Comparison of ENCODE assay signal across 19 mouse cellular contexts in genomic region chr9:21232867-21233266, GRCm38 (mm10). TPM values are rescaled to one million over a fixed set of nuclear protein-coding genes. Genes with fewer than 3 reads are reported as not detected.
"Had no signal": no experiment of that assay in that cellular context is flagged by ENCODE, and none has a peak within 500 bp of the region (broad histone marks: within the 10 kb centered on the region; RNA-seq: fewer than 3 reads in every experiment).

No protein-coding gene starts in this region.

- DNase-seq: kidney, adult 18-20 months; kidney, adult 9 months; lung, embryonic 14.5 days; retina, postnatal 1 day; right cerebral cortex, postnatal 25 days; spleen, adult 18-20 months; thymus, postnatal 25 days had no signal

- H3K4me3 ChIP-seq: midbrain, embryonic 12.5 days; neural tube, embryonic 12.5 days; neural tube, embryonic 15.5 days; stomach, embryonic 15.5 days had no signal

- H3K4me2 ChIP-seq: liver, embryonic 11.5 days; lung, embryonic 14.5 days; midbrain, embryonic 12.5 days; neural tube, embryonic 12.5 days; neural tube, embryonic 15.5 days; stomach, embryonic 15.5 days had no signal

- ATAC-seq: inflammation-experienced regulatory T-cells, adult 6 months; intestine, embryonic 16.5 days; lung, postnatal 0 days; midbrain, embryonic 16.5 days had no signal

- H3K9me3 ChIP-seq: midbrain, embryonic 12.5 days; neural tube, embryonic 12.5 days; neural tube, embryonic 15.5 days; stomach, embryonic 15.5 days had no signal

- H3K9ac ChIP-seq: lung, embryonic 14.5 days; midbrain, embryonic 12.5 days; neural tube, embryonic 12.5 days; neural tube, embryonic 15.5 days; stomach, embryonic 15.5 days had no signal

- H3K27ac ChIP-seq: macrophage; midbrain, embryonic 12.5 days; neural tube, embryonic 12.5 days; neural tube, embryonic 15.5 days; stomach, embryonic 15.5 days had no signal

- H3K27me3 ChIP-seq: neural tube, embryonic 12.5 days; neural tube, embryonic 15.5 days; stomach, embryonic 15.5 days had no signal

RNA-seq across cellular contexts. Expression of gene S1pr5, which starts 15.4 kb away (rescaled TPM):
- polyA plus RNA-seq: large intestine, adult 2 months; liver, embryonic 11.5 days; lung, embryonic 14.5 days; macrophage; thymus, postnatal 0 days had no signal
